Mouse (Mus musculus) liver, adult (tissue): ENCODE measurements around the gene Fam20a.

Experiments used
- GATA4 ChIP-seq: IDR thresholded peaks from 2 replicates; pipeline ENCODE4 v1.6.1; 2014; ENCODE audit warnings: mild to moderate bottlenecking, low read length; ENCODE audit not compliant: insufficient replicate concordance

Gene Fam20a

DNA sequence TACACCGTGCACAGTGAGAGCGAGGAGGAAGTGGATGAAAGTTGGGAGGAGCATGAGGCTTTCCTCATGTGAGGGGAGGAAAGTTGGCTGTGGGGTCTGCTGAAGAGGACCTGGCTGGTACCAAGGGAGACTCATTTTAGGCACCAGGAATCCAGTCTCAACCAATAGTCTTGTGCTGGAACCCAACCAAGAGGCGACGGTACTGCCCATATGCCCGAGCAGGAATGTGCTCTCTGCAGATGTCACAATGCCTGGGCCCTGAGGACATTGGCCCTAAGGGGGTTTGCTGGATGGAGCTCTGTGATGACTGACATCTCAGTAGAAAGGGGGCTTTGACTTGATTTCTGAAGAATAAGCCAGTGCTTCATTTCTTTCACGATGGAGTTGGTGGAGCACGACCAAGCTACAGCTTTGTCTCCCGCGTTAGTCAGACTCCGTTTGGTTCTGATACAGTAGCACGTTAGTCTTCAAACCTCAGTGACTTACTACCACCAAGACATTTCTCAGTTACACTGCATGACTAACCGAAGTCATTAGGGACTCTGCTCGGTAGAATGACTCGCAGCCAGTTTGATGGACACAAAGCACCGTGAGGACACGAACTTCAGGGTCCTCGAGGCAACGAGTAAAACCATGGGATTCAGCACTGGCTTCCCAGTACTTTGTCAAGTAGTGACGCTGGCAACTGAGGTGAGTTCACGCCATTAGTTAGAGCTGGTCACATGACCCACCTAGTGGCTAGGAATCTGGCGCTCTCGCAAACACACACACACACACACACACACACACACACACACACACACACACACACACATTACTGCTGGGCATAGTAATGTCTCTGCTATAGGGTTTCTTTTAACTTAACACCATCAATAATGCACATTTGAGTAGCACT is 17.5 kb downstream of the Fam20a start:
- TF ChIP-seq GATA4: no peak

DNA sequence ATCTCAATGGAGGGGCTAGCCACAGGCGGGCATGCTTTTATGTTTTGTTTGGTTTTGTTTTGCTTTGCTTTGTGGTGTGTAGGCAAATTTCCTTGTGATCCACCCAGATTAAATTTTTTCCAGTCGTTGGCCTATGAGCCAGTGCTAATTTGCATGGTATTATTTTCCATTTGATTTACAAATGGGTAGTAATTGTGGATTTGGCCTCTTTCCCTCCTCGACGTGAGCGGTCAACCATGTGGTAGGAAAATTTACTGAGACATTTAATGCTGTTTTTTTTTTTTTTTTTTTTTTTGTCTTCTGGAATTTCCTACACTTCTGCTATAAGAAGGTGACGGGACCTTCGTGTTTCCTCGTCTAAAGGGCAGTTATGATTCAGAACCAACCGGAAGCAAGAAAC is 18.2 kb downstream of the Fam20a start:
- no peak for TF ChIP-seq GATA4

DNA sequence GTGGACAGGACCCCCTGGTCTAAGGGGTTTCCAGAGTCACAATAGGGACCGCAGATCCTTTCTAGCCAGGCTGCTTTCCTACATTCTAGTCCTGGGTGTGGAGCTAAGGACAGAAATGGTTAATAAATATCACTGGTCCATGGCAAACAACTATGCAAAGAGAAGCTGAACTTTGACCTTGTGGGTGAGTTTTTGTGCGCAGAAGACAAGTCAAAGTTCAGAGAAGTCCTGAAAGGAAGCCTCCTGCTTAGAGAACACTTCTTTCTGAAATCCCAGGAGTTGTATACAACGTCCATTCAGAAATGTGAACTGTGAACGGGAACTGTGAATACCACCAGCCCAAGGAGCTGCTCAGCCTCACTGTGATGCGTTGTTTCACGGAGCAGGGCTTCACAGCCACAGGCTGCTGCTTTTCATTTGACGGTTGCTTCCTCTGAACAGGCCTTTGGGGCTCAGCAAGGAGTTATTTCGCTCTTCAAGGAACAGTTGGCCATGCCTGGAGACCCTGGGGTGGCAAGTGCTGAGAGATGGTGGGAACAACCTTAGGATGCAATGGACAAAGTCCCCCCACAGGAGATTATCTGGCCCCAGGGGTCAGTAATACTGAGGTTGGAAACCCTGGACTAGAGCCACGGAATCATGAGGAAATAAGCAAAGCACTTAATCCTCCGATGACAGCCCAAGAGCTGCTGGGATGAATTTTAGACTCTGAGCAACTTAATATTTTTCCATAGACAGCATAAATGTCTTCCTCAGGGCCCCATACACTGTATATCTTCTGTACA is 19.9 kb downstream of the Fam20a start:
- no peak; the same call in 1 of the 2 replicates for TF ChIP-seq GATA4

DNA sequence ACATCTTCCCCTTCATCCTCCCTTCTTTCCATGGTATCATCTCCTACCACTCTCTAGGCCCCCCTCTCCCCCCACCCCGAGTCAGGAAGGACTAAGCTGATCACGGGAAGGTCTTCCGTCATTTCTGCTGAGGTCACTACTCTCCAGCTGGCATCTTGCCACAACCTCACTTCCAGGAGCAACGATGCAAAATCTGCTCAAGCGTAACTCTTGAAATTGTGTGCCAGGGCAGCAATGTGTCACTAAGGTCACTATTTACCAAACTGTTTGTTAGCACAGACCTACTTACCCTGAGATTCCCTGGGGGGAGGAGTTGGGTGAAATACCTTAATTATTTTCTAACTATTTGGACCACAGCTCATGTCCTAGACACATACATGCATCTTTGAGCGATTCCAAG is 21.3 kb downstream of the Fam20a start:
- TF ChIP-seq GATA4: no peak

DNA sequence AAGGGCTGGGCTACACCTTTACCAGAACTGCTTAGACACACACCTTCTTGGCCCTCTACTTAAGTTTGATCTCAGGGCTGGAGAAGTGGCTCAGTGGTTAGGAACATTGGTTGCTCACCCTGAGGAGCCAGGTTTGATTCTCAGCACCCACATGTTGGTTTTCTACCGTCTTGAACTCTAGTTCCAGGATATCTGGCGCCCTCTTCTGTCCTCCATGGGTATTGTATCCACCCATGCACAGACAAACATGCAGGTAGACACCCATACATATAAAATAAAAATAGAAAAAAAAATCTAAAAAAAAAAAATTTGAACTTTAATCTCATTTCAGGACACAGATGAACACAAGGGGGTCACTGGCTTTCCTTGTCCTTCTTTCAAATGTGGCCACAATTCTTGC is 22.3 kb downstream of the Fam20a start:
- TF ChIP-seq GATA4: no peak

DNA sequence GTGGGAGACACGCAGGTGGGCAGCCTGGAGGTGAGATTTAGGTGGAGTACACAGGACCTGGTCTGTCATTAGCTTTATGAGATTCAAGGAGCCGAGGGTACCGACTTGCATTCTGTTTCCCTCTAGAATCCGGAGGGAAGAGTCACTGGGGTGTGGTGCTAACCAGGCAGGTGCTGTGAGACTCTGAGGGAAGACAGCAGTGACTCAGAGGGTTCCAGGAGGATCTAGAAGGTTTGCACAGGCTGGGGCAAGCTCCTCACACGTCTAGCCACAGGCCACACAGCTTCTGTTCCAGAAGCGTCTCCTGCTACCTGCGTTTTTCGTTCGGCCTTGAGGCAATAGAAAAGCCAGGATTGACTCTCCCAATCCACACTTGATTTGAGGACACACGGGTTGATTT is 23.3 kb downstream of the Fam20a start:
- no peak for TF ChIP-seq GATA4

DNA sequence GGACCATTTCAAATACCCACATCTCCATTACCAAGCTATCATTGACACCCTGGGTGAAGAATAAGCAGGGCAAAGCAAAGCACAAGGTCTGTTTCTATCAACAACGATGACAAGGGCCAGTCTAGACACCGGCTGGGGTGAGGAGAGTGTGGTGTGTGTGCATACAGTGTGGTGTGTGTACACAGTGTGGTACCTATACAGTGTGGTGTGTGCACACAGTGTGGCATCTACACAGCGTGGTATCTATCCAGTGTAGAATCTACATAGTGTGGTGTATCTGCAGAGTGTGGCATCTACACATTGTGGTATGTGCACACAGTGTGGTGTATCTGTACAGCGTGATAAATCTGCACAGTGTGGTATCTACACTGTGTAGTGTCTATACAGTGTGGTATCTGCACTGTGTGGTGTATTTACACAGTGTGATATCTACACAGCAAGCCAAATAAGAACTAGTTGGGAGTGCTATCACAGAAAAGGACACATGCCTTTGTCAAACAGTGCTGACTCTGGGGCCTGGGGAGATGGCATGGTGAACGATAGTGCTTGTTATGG is 24.9 kb downstream of the Fam20a start:
- no peak for TF ChIP-seq GATA4

DNA sequence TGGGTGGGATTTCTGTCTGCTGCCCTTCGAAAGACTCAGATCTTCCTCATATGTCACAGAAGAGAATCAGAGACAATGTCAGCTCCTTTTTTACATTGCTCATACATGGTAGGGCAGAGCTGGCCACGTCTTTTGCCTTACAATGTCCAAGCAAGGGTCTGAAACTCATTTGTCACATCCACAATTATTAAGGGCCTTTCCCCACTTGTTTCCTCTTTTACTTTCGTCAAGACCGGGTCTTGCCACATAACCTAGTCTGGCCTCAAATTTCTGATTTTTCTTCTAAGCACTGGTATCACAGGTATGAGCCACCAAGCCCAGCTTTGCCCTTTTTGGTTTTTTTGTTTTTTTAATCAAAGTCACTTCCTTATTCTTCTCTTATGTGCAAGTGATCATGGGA is 25.6 kb downstream of the Fam20a start:
- TF ChIP-seq GATA4: no peak

DNA sequence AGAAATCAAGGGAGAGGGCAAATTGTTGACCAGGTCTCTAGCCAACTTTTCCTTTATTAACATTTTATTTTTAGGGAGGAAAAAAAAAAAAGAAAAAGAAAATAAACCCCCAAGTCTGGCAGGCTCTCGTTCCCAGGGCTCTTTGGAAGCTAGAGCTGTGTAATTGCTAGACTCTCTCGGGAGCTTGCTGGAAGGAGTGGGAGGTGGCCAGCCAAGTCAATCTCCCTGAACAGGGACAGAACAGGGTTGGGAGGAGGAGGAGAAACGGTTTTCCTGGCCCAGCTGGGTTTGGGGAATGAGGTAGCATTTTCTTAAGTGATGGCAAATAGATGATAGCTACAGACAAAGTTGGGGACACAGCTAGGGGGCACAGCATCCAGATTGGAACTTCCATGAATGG is 29.3 kb downstream of the Fam20a start:
- TF ChIP-seq GATA4: no peak

DNA sequence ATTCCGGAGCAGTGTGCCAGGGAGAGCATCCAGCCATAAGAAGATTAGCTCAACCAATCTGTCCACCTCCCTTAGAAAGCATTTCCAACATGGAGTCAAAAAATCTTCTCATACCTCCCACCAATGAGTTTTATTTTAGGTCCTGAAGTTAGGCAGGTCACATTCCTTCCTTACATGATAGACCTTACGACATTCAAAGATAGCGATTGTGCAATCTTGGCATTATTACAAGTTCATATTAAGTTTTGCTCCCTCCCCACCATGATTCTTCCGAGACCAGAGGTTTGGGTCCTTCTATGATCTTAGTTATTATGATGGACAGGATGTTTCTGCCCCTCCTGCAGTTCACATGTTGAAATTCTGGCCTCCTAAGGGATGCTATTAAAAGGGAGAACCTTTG is 32.5 kb downstream of the Fam20a start:
- no peak for TF ChIP-seq GATA4

DNA sequence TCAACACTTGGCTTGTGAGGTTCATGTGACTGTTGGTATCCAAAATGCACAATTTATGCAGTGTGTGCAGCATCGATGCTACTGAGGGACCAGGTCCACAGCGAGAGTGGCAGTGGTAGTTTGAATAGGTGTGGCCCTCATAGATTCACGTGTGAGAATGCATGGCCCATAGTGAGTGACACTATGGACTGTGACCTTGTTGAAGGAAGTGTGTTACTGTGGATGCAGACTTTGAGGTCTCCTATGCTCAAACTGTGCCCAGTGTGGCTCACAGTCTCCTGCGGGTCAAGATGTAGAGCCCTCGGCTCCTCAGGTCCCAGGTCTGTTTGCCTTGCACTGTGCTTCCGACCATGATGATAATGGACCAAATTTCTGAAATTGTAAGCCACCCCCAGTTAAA is 39.9 kb downstream of the Fam20a start:
- no peak for TF ChIP-seq GATA4

DNA sequence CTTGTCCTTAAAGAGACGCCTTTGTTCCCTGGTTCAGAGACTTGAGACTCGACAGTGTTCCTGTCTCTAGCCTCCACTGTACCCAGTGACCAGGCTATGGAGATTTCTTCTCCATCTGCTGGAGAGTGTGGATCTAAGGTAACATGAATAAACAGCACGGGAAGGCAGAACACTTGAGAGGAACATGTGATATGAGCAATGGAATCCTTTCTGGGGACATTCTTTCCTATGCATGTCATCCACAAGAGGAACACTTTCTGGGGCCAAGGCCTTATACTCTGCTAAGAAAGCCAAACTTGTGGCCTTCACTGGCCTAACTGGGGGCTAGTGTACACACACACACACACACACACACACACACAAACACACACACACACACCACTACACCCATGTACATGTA is 40.5 kb downstream of the Fam20a start:
- TF ChIP-seq GATA4: no peak

DNA sequence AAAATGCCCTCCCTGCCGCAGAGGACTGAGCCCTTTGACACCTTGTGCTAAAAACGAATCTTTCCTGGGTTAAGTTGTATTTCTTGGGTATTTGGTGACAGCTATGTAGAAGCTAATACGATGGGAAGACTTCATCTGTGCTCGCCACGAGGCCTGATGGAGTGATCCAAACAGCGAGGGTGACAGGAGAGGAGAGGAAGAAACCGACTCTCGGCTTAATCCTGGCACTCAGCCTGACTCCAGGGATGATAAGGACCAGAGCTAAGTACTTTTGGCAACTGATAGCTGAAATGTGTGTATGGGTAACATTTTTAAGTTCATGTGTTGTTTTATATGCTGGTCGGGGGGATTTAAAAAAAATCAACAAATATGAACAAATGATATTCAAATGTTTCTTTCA is 41.1 kb downstream of the Fam20a start:
- no peak for TF ChIP-seq GATA4

DNA sequence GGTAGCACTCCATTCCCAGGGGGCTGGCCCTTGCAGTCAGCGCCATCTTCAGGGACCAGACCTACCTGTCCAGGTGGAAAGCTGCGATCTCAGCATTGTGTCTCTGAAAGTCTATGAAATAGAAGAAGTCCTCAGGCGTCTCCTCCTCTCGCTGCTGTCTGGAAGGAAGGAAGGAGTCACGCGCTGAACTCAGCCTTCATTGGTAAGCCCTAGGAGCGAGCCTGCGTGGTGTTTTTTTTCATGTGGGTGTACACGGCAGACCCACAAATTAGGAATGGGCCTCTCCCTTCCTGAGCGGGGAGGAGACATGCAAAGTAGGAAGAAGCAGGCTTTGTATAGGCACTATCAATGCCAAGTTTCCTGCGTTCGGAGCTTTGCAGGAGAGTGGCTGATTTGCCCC is 43.8 kb downstream of the Fam20a start:
- no peak for TF ChIP-seq GATA4

DNA sequence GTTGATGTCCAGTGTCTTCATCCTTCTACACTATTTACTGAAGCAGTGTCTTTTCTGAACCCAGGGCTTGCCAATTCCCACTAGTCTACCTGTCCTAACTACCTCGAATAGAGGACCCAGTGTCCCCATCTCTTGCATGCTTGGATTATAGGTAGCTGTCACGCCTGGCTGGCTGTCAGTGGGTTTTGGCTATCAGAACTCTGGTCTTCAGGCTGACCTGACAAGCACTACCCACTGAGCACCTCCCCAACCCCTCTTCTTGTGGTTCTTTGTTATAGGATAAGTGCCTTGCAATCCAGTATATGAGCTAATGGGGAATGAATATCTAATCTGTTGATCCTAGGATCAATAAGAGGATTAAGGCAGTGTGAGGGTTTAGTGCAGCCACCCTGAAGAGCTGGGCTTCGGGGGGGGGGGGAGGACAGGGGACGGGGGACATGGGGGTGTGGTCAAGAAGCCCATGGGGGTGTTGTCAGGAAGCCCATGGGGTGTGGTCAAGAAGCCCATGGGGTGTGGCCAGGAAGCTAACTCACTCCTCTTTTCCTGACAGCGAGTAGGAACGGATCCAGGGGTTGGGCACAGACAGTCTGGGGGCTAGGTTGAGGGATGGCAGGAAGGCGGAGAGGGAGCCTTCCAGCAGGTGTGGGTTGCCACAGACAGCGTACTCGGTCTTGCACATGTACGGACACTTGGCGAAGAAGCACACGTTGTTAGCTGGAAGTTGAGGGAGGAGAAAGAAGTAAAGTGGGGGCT is 45.3 kb downstream of the Fam20a start:
- TF ChIP-seq GATA4: no peak
